Mouse (Mus musculus): ENCODE measurements around the gene Arf6. TPM values are rescaled to one million over a fixed set of nuclear protein-coding genes. Genes with fewer than 3 reads are reported as not detected.
"Not testable (repeated sequence)": the region's sequence is repeated elsewhere in the genome, so short reads cannot be mapped to it uniquely, and the experiment has no call there.

Arf6 gene
- 65.3 and 66.1 TPM in 2 replicates for polyA plus RNA-seq (2016; fragmentation: Nextera tagmentation; extraction: Ambion mirVana)

DNA sequence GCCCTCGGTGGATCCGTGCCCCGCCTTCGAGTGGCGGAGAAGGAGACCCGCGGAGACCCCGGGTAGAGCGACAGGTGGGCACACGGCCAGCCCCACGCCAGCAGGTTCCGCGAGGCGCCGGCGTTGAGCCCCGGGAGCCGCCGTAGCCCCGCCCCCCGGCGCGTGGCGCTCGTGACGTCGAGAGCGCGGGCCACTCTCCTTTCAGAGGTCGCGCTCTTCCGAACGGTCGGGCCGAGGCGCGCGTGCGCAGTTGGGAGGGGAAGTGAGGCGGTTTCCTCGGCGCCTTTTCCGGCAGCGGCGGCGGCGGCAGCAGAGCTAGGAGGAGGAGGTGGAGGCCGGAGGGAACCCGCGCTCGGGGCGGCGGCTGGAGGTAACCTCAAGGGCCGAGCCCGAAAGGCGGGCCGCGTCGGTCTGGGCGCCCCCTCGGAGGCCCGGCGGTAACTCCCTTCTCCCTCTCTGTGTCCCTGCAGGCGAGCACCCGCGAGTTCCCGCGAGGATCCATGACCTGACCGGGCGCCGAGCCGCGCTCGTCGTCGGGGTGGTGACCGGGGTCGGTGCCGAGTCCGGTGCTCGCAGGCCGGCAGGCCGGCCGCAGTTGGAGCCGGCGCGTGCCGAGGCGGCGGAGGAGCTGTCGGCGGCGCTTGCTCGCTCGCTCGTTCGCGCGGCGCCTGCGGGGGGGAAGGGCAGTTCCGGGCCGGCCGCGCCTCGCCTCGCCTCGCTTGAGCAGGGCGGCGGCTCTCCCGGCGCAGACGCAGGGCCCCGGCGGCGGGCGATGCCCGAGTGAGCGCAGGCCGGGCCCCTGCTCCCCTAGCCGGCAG lies at the start of gene Arf6, which contains the start of gene Gm9887:
Arf6 (plus strand) TSS at position 297 of the 818 bp plus-strand sequence.
Gm9887 (minus strand) TSS at position 605 of the 818 bp plus-strand sequence.
- Histone ChIP-seq H3K4me3 (replicated peaks) (peak within 1 kb of the TSS; percentile 100), H3K4me1 (replicated peaks) (peaks cover 19% of the 10 kb centered on the region), H3K36me3 (peaks cover 15% of the 10 kb centered on the region; the same call in 1 of the 2 replicates), H3K4me2 (peak within 1 kb of the TSS; percentile 92), H3K9ac (replicated peaks) (peak within 1 kb of the TSS; percentile 98), H3K27ac (peak within 1 kb of the TSS; percentile 95), H3K27me3 (no peaks in the 10 kb centered on the region), H3K9me3 (no peaks in the 10 kb centered on the region)
- peak; percentile 89 for ATAC-seq (ENCODE audit: insufficient number of reproducible peaks, insufficient read depth, low FRiP score, low TSS enrichment, low read depth)
- under 1% methylated on average over 103 of the region's 121 CpGs for WGBS

DNA sequence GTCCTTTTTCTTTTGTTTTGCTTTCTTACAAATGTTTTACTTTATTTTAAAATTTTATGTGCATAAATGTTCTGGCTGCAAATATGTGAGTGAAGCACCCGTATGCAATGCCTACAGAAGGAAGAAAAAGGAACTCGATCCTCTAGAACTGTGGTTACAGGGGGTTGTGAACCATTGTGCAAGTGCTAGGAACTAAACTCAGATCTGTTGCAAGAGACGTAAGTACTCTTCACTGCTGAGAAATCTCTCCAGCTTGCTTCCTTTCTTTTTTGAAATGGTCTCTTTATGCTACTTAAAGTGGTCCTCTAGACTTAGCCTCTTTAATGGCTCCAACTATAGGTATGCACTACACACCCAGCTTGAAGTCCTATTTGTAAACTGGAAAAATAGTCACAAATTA lies 40.8 kb upstream of the Arf6 start:
- no peaks in the 10 kb centered on the region for H3K4me1 ChIP-seq (replicated peaks)
- ATAC-seq (ENCODE audit: insufficient number of reproducible peaks, insufficient read depth, low FRiP score, low TSS enrichment, low read depth): no peak
- H3K9me3 ChIP-seq: no peaks in the 10 kb centered on the region
- no peak overlapping the region for H3K27ac ChIP-seq
- H3K4me3 ChIP-seq (replicated peaks): no peak overlapping the region
- 92% methylated on average over 3 of the region's 3 CpGs for WGBS
- H3K9ac ChIP-seq (replicated peaks): no peak overlapping the region
- H3K4me2 ChIP-seq: no peak overlapping the region
- peaks cover 77% of the 10 kb centered on the region for H3K36me3 ChIP-seq
- no peaks in the 10 kb centered on the region for H3K27me3 ChIP-seq

- H3K27me3 ChIP-seq: no peaks in the 10 kb centered on the region
Observed at GRCm38 (mm10) chr12:69332147-69332546, 39.8 kb upstream of the Arf6 start.

DNA sequence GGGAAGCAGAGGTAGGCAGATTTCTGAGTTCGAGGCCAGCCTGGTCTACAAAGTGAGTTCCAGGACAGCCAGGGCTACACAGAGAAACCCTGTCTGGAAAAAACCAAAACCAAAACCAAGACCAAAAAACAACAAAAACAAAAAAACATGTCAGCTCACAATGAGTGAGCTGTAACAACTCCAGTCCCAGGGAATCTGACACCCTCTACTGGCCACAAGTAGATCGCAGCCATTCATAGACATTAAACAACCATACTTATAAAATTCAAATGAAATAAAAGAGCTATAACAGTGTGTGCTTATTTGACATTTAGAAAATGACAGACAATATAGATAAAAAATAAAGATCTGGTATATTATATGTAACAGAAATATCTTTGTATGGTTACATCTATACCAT lies 38.4 kb upstream of the Arf6 start:
- H3K4me2 ChIP-seq: no peak overlapping the region
- no peaks in the 10 kb centered on the region for H3K27me3 ChIP-seq
- no peaks in the 10 kb centered on the region for H3K4me1 ChIP-seq (replicated peaks)
- H3K9ac ChIP-seq (replicated peaks): no peak overlapping the region
- H3K9me3 ChIP-seq: no peaks in the 10 kb centered on the region
- WGBS: 90% methylated on average over 2 of the region's 2 CpGs
- H3K36me3 ChIP-seq: peaks cover 80% of the 10 kb centered on the region
- ATAC-seq (ENCODE audit: insufficient number of reproducible peaks, insufficient read depth, low FRiP score, low TSS enrichment, low read depth): no peak
- H3K4me3 ChIP-seq (replicated peaks): no peak overlapping the region
- H3K27ac ChIP-seq: no peak overlapping the region

More at GRCm38 (mm10) chr12:69332147-69332546, 39.8 kb upstream of the Arf6 start:
- H3K9ac ChIP-seq (replicated peaks): no peak overlapping the region
- no peak overlapping the region for H3K27ac ChIP-seq
- no peak for ATAC-seq (ENCODE audit: insufficient number of reproducible peaks, insufficient read depth, low FRiP score, low TSS enrichment, low read depth)
- H3K4me2 ChIP-seq: no peak overlapping the region
- no peaks in the 10 kb centered on the region for H3K4me1 ChIP-seq (replicated peaks)
- WGBS: 95% methylated on average over 1 of the region's 1 CpGs
- peaks cover 79% of the 10 kb centered on the region for H3K36me3 ChIP-seq
- no peak overlapping the region for H3K4me3 ChIP-seq (replicated peaks)
- H3K9me3 ChIP-seq: no peaks in the 10 kb centered on the region

DNA sequence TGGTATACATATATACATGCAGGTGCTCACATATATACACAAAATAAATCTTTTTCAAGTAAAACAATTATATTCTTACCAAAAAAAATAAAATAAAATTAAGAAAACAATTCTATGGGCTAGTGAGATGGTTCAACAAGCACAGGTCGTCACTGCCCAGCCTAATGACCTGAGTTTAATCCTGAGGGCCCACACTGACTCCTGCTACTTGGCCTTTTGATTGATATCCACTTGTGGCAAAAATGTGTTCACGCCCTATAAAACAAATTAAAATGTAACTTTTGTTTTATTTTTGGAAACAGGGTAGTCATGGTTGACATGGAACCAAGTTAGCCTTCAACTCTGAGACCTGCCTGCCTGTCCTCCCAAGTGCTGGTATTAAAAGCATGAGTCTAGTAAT lies 22.0 kb upstream of the Arf6 start:
- no peaks in the 10 kb centered on the region for H3K4me1 ChIP-seq (replicated peaks)
- no peak overlapping the region for H3K27ac ChIP-seq
- no peak overlapping the region for H3K9ac ChIP-seq (replicated peaks)
- no peaks in the 10 kb centered on the region for H3K27me3 ChIP-seq
- ATAC-seq (ENCODE audit: insufficient number of reproducible peaks, insufficient read depth, low FRiP score, low TSS enrichment, low read depth): no peak
- H3K36me3 ChIP-seq: peaks cover 85% of the 10 kb centered on the region
- H3K9me3 ChIP-seq: no peaks in the 10 kb centered on the region
- H3K4me3 ChIP-seq (replicated peaks): no peak overlapping the region
- 88% methylated on average over 2 of the region's 2 CpGs for WGBS
- no peak overlapping the region for H3K4me2 ChIP-seq

DNA sequence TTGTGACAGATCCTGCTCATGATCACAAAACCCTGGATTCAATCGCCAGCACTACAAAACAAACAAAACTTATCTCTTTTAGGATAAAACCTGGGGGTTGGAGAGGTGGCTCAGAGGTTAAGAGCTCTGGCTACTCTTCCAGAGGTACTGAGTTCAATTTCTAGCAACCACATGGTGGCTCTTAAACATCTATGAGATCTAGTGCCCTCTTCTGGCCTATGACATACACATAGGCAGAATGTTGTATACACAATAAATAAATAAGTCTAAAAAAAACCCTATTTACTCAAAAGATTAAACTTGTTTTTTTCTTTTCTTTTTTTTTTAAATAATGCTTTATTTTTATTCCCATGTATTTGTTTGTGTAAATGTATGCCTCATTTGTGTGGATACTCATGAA lies 20.3 kb upstream of the Arf6 start:
- Histone ChIP-seq H3K4me3 (replicated peaks) (no peak overlapping the region), H3K9me3 (no peaks in the 10 kb centered on the region), H3K36me3 (peaks cover 78% of the 10 kb centered on the region), H3K9ac (replicated peaks) (no peak overlapping the region), H3K4me2 (no peak overlapping the region), H3K4me1 (replicated peaks) (peaks cover 8% of the 10 kb centered on the region), H3K27ac (no peak overlapping the region), H3K27me3 (no peaks in the 10 kb centered on the region)
- WGBS: 93% methylated on average over 1 of the region's 1 CpGs
- no peak for ATAC-seq (ENCODE audit: insufficient number of reproducible peaks, insufficient read depth, low FRiP score, low TSS enrichment, low read depth)

GRCm38 (mm10) chr12:69356546-69357299 lies 15.2 kb upstream of the Arf6 start, which contains the start of gene Nemf:
Nemf (minus strand) TSS chr12:69357165.
- Histone ChIP-seq H3K4me2 (peak within 1 kb of the TSS; percentile 78), H3K4me1 (replicated peaks) (peaks cover 9% of the 10 kb centered on the region), H3K9ac (replicated peaks) (peak within 1 kb of the TSS; percentile 92), H3K9me3 (no peaks in the 10 kb centered on the region), H3K27ac (peak within 1 kb of the TSS; percentile 83), H3K27me3 (no peaks in the 10 kb centered on the region), H3K36me3 (peaks cover 34% of the 10 kb centered on the region), H3K4me3 (replicated peaks) (peak within 1 kb of the TSS; percentile 86)
- peak; percentile 26; the same call in 1 of the 2 replicates for ATAC-seq (ENCODE audit: insufficient number of reproducible peaks, insufficient read depth, low FRiP score, low TSS enrichment, low read depth)
- 1% methylated on average over 40 of the region's 50 CpGs for WGBS

DNA sequence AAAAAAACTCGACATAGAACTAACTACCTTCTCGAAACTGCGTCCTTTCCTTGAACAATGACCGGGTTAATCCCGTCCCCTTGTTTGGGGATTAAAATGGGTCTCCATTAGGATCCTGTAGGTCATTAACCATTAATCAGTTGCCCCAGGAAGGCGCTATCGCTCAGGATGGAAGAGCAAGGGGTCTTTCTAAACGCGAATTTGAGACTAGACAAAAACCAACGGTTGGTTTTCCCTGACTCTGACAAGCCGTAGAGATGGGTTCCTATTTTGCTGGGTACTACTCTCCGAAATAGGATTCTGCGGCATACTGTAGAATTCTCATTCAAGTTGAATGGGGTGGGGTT lies 14.7 kb upstream of the Arf6 start:
- ATAC-seq (ENCODE audit: insufficient number of reproducible peaks, insufficient read depth, low FRiP score, low TSS enrichment, low read depth): no peak
- peak overlapping the region; percentile 38 for H3K9ac ChIP-seq (replicated peaks)
- H3K4me2 ChIP-seq: peak overlapping the region; percentile 78
- no peaks in the 10 kb centered on the region for H3K27me3 ChIP-seq
- H3K27ac ChIP-seq: no peak overlapping the region
- peaks cover 13% of the 10 kb centered on the region for H3K4me1 ChIP-seq (replicated peaks)
- WGBS: 7% methylated on average over 13 of the region's 13 CpGs
- no peaks in the 10 kb centered on the region for H3K9me3 ChIP-seq
- H3K4me3 ChIP-seq (replicated peaks): peak overlapping the region; percentile 86
- peaks cover 28% of the 10 kb centered on the region for H3K36me3 ChIP-seq

DNA sequence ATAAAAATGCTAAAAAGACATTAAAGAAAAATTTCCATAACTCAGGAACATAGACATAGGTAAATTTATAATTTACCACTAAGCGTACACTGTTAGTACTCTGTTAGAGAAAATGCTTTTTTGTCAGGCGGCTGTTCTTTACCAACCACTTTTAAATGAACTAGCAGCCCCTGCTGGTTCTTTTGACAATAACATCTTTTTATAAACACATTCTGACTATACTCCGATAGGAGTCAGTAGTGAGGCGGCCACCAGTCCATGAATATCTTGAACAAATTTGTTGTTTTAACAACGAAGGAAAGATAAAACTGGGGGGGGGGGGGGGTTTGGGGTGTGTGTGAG lies 11.3 kb upstream of the Arf6 start:
- WGBS: 20% methylated on average over 5 of the region's 5 CpGs
- Histone ChIP-seq H3K4me2 (no peak overlapping the region), H3K36me3 (no peaks in the 10 kb centered on the region)

DNA sequence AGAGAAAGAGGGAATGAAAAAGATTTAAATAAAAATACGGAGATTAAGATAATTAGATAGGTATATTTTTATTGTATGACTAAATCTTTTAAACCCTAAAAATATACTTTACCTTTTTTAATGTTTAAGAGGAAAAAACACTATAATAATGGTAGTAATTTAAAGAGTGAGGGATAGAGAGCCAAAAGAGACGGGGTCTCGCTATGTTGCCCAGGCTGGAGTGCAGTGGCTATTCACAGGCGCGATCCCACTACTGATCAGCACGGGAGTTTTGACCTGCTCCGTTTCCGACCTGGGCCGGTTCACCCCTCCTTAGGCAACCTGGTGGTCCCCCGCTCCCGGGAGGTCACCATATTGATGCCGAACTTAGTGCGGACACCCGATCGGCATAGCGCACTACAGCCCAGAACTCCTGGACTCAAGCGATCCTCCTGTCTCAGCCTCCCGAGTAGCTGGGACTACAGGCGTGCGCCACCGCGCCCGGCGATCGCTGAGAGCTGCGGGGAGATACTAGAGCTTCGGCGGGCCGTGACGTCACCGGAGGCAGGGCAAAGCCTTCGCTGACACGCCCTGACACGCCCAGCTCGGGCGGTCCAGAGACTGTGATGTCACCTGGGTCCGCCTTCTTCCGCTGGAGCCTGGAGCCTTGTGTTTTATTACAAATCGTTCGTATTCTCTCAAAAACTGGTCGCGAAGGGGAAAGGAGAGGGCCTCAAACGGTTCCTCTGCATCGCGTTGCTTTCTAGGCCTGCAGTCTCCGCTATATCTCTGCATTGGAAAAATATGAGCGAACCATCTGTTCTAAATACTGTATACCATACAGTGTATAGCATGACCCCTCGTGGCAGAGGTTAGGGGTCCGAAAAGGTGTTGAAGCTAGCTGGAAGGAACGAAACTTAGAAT lies 10.7 kb upstream of the Arf6 start:
- peak overlapping the region; percentile 62 for H3K9ac ChIP-seq (replicated peaks)
- peaks cover 12% of the 10 kb centered on the region; the same call in 1 of the 2 replicates for H3K4me1 ChIP-seq (replicated peaks)
- H3K4me2 ChIP-seq: peak overlapping the region; percentile 64
- H3K27ac ChIP-seq: peak overlapping the region; percentile 96
- not testable (repeated sequence) for H3K27me3 ChIP-seq, H3K9me3 ChIP-seq, H3K36me3 ChIP-seq
- H3K4me3 ChIP-seq (replicated peaks): peak overlapping the region; percentile 45
- WGBS: under 1% methylated on average over 42 of the region's 50 CpGs
- ATAC-seq (ENCODE audit: insufficient number of reproducible peaks, insufficient read depth, low FRiP score, low TSS enrichment, low read depth): peak; percentile 92

More for the DNA sequence above, 11.3 kb upstream of the Arf6 start:
- Histone ChIP-seq H3K9me3 (no peaks in the 10 kb centered on the region), H3K27ac (no peak overlapping the region), H3K27me3 (no peaks in the 10 kb centered on the region), H3K4me1 (replicated peaks) (peaks cover 15% of the 10 kb centered on the region), H3K9ac (replicated peaks) (no peak overlapping the region), H3K4me3 (replicated peaks) (no peak overlapping the region)
- no peak for ATAC-seq (ENCODE audit: insufficient number of reproducible peaks, insufficient read depth, low FRiP score, low TSS enrichment, low read depth)

Measured in limb, embryonic 12.5 days (tissue).